ENCODE assay signal across 24 mouse cellular contexts in the genomic region with DNA sequence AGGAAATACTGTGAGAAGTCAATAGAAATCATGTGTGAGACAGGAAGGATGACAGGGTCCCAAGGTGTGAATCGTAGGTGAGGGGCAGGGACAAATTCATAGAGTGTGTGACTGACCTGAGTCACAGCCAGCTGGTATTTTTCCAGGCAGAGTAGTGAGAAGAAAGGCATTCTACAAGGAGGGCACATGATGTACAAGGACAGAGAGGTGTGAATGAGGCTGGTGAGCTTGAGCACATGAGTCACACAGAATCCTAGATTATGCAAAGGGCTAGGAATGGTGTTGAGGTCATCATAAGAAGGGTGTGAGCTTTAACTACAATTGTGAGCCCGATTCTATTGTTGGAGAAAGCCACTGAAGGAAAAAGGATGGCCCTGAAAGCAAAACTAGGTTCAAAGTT. TPM values are rescaled to one million over a fixed set of nuclear protein-coding genes. Genes with fewer than 3 reads are reported as not detected.
DNase-seq lines count a peak whose midpoint lies in the region; ATAC-seq and TF ChIP-seq lines count a peak whose summit lies in the region.
"Had no signal": no experiment of that assay in that cellular context is flagged by ENCODE, and none has a peak within 500 bp of the region (broad histone marks: within the 10 kb centered on the region; RNA-seq: fewer than 3 reads in every experiment).

No protein-coding gene starts in this region.

- no peak for ATAC-seq in heart, embryonic 11.5 days (replicated peaks; ENCODE audit: insufficient number of reproducible peaks, low FRiP score, low TSS enrichment)
- ATAC-seq in kidney, embryonic 16.5 days (ENCODE audit: low FRiP score, low TSS enrichment): no peak
- peak; percentile 21; the same call in 1 of the 2 replicates for ATAC-seq in stomach, embryonic 16.5 days (ENCODE audit: insufficient read depth, low FRiP score)
- no peak for ATAC-seq in midbrain, embryonic 15.5 days (replicated peaks)
- ATAC-seq: CD4-positive, CD25-positive, alpha-beta regulatory T cell, adult 4 months; forebrain, embryonic 16.5 days had no signal

- TF ChIP-seq CTCF in kidney, adult 2 months (conservative IDR thresholded peaks at IDR 0.05; ENCODE audit: insufficient read depth, insufficient read length, low read depth, low read length): no peak

- H3K9ac ChIP-seq in heart, embryonic 11.5 days (ENCODE audit: low read depth, low read length): no peak overlapping the region
- H3K9ac ChIP-seq in kidney, embryonic 16.5 days (replicated peaks; ENCODE audit: low read length): no peak overlapping the region
- H3K9ac ChIP-seq in stomach, embryonic 16.5 days (ENCODE audit: low read length): no peak overlapping the region
- H3K9ac ChIP-seq in midbrain, embryonic 15.5 days: no peak overlapping the region
- H3K9ac ChIP-seq: embryonic facial prominence, embryonic 13.5 days; forebrain, embryonic 12.5 days; hindbrain, embryonic 14.5 days had no signal

- no peak overlapping the region for H3K4me2 ChIP-seq in heart, embryonic 11.5 days
- H3K4me2 ChIP-seq in kidney, embryonic 16.5 days (replicated peaks; ENCODE audit: low read depth, low read length): no peak overlapping the region
- H3K4me2 ChIP-seq in stomach, embryonic 16.5 days (ENCODE audit: low read depth, low read length): no peak overlapping the region
- no peak overlapping the region for H3K4me2 ChIP-seq in midbrain, embryonic 15.5 days
- H3K4me2 ChIP-seq: embryonic facial prominence, embryonic 13.5 days; forebrain, embryonic 12.5 days; hindbrain, embryonic 14.5 days had no signal

- H3K36me3 ChIP-seq in heart, embryonic 11.5 days (ENCODE audit: control insufficient read depth, insufficient read depth, low read length): no peaks in the 10 kb centered on the region
- H3K36me3 ChIP-seq in kidney, adult 2 months (ENCODE audit: control insufficient read depth, insufficient read depth, low read length): peaks cover 20% of the 10 kb centered on the region
- peaks cover 58% of the 10 kb centered on the region for H3K36me3 ChIP-seq in kidney, embryonic 16.5 days (ENCODE audit: insufficient read depth, low read length)
- H3K36me3 ChIP-seq in stomach, embryonic 16.5 days (ENCODE audit: control insufficient read depth, insufficient read depth, low read length): no peaks in the 10 kb centered on the region
- H3K36me3 ChIP-seq in midbrain, embryonic 15.5 days (replicated peaks): no peaks in the 10 kb centered on the region
- H3K36me3 ChIP-seq: embryonic facial prominence, embryonic 13.5 days; forebrain, embryonic 12.5 days; G1E had no signal

- no peak for TF ChIP-seq POLR2A in kidney, adult 2 months (IDR thresholded peaks at IDR 0.05; ENCODE audit: low read depth, low read length)

- H3K9me3 ChIP-seq in heart, embryonic 11.5 days (replicated peaks; ENCODE audit: control insufficient read depth, low read length): no peaks in the 10 kb centered on the region
- no peaks in the 10 kb centered on the region for H3K9me3 ChIP-seq in kidney, embryonic 16.5 days (ENCODE audit: low read length)
- H3K9me3 ChIP-seq in stomach, embryonic 16.5 days (replicated peaks; ENCODE audit: control insufficient read depth, low read length): no peaks in the 10 kb centered on the region
- H3K9me3 ChIP-seq in midbrain, embryonic 15.5 days: no peaks in the 10 kb centered on the region
- H3K9me3 ChIP-seq: embryonic facial prominence, embryonic 13.5 days; forebrain, embryonic 12.5 days; G1E; hindbrain, embryonic 10.5 days had no signal

- no peaks in the 10 kb centered on the region for H3K27me3 ChIP-seq in heart, embryonic 11.5 days (ENCODE audit: control insufficient read depth, insufficient read depth, low read length)
- no peaks in the 10 kb centered on the region for H3K27me3 ChIP-seq in kidney, adult 2 months (replicated peaks; ENCODE audit: control insufficient read depth, insufficient read depth, low read length)
- no peaks in the 10 kb centered on the region for H3K27me3 ChIP-seq in kidney, embryonic 16.5 days (ENCODE audit: insufficient read depth, low read length)
- H3K27me3 ChIP-seq in stomach, embryonic 16.5 days (ENCODE audit: control insufficient read depth, insufficient read depth, low read length): no peaks in the 10 kb centered on the region
- no peaks in the 10 kb centered on the region for H3K27me3 ChIP-seq in midbrain, embryonic 15.5 days (replicated peaks)
- H3K27me3 ChIP-seq: embryonic facial prominence, embryonic 13.5 days had no signal

- no peak overlapping the region for H3K4me3 ChIP-seq in heart, embryonic 11.5 days (ENCODE audit: low read depth, low read length)
- H3K4me3 ChIP-seq in kidney, adult 2 months (ENCODE audit: insufficient read depth, low read depth, low read length): no peak overlapping the region
- H3K4me3 ChIP-seq in kidney, embryonic 16.5 days (ENCODE audit: low read length): no peak overlapping the region
- H3K4me3 ChIP-seq in stomach, embryonic 16.5 days (replicated peaks; ENCODE audit: low read length): no peak overlapping the region
- no peak overlapping the region for H3K4me3 ChIP-seq in midbrain, embryonic 15.5 days
- H3K4me3 ChIP-seq: embryonic facial prominence, embryonic 13.5 days; forebrain, embryonic 12.5 days; hindbrain, embryonic 10.5 days had no signal

- H3K4me1 ChIP-seq in heart, embryonic 11.5 days (ENCODE audit: control insufficient read depth, insufficient read depth, low read length): no peaks in the 10 kb centered on the region
- peaks cover 25% of the 10 kb centered on the region for H3K4me1 ChIP-seq in kidney, adult 2 months (ENCODE audit: control insufficient read depth, insufficient read depth, low read length)
- H3K4me1 ChIP-seq in kidney, embryonic 16.5 days (ENCODE audit: insufficient read depth, low read length): peaks cover 5% of the 10 kb centered on the region
- no peaks in the 10 kb centered on the region for H3K4me1 ChIP-seq in stomach, embryonic 16.5 days (ENCODE audit: control insufficient read depth, insufficient read depth, low read length)
- no peaks in the 10 kb centered on the region for H3K4me1 ChIP-seq in midbrain, embryonic 15.5 days
- H3K4me1 ChIP-seq: embryonic facial prominence, embryonic 13.5 days; forebrain, embryonic 12.5 days; hindbrain, embryonic 10.5 days had no signal

- no peak overlapping the region for H3K27ac ChIP-seq in heart, embryonic 11.5 days (ENCODE audit: low read depth, low read length)
- no peak overlapping the region for H3K27ac ChIP-seq in kidney, adult 2 months (ENCODE audit: insufficient read depth, low read depth, low read length)
- no peak overlapping the region for H3K27ac ChIP-seq in kidney, embryonic 16.5 days (ENCODE audit: low read length)
- no peak overlapping the region for H3K27ac ChIP-seq in stomach, embryonic 16.5 days (ENCODE audit: low read length)
- no peak overlapping the region for H3K27ac ChIP-seq in midbrain, embryonic 15.5 days
- H3K27ac ChIP-seq: embryonic facial prominence, embryonic 13.5 days; forebrain, embryonic 12.5 days; hindbrain, embryonic 10.5 days; hindbrain, embryonic 14.5 days had no signal

- peak; percentile 79 for DNase-seq in heart, adult 11 months
- DNase-seq in kidney, adult 2 months: peak; percentile 50
- DNase-seq in 3T3-L1 (ENCODE audit: low read depth, low spot score) (peak; percentile 62), adipocyte (ENCODE audit: low spot score) (no peak)
- DNase-seq: adrenal gland, adult 2 months; adrenal gland, postnatal 25 days; cerebellum, adult 18-20 months; cerebellum, adult 9-11 months; cerebellum, postnatal 36 days; gastrocnemius, postnatal 14 days; heart, postnatal 14 days had no signal

- 70% methylated on average over 2 of the region's 2 CpGs for WGBS in heart, embryonic 11.5 days (ENCODE audit: insufficient replicate concordance)
- WGBS in kidney, adult 2 months: 39% methylated on average over 2 of the region's 2 CpGs
- WGBS in kidney, embryonic 16.5 days: 76% methylated on average over 2 of the region's 2 CpGs
- WGBS in stomach, embryonic 16.5 days: 77% methylated on average over 2 of the region's 2 CpGs
- WGBS in midbrain, embryonic 15.5 days: 87% methylated on average over 2 of the region's 2 CpGs

RNA-seq across cellular contexts. Expression of gene Pax8, which starts 35.3 kb away (rescaled TPM):
- polyA plus RNA-seq in heart, embryonic 11.5 days (2014; fragmentation: Nextera tagmentation; extraction: Ambion mirVana): 0.27 TPM in 1 of 2 replicates, not detected in the other
- 74.3 and 77.6 TPM in 2 replicates for polyA plus RNA-seq in kidney, adult 2 months (2012; rRNA removed)
- 134 and 160 TPM in 2 replicates for polyA plus RNA-seq in kidney, embryonic 16.5 days (2015; fragmentation: Nextera tagmentation; extraction: Ambion mirVana)
- 0.17 and 0.67 TPM in 2 replicates for polyA plus RNA-seq in stomach, embryonic 16.5 days (2015; fragmentation: Nextera tagmentation; extraction: Ambion mirVana)
- 3.3 and 3.6 TPM in 2 replicates for polyA plus RNA-seq in midbrain, embryonic 15.5 days (2015; fragmentation: Nextera tagmentation; extraction: Ambion mirVana)
- polyA plus RNA-seq: adrenal gland, adult 2 months; CD4-positive, CD25-positive, alpha-beta regulatory T cell, adult 4 months; frontal cortex, adult 2 months; G1E; heart, embryonic 14.5 days had no signal

Comparison
In these comparisons a context has a peak if more than half of its experiments do, and no peak if none do; other contexts are left out.
1. RNA of gene Pax8, which starts 35.3 kb away (polyA plus RNA-seq): 134 to 160 TPM in kidney, embryonic 16.5 days and 74.3 to 77.6 TPM in kidney, adult 2 months; 3.3 to 3.6 TPM in midbrain, embryonic 15.5 days, 0.27 TPM in heart, embryonic 11.5 days and 0.17 to 0.67 TPM in stomach, embryonic 16.5 days; every median in the first group is over 10 times any median in the second.